Mouse (Mus musculus): ENCODE results near the gene Calhm5. TPM values are rescaled to one million over a fixed set of nuclear protein-coding genes. Genes with fewer than 3 reads are reported as not detected.

Calhm5 gene
- polyA plus RNA-seq, 1 experiment from 2014 or later: 0.05 TPM

- WGBS: 90% methylated on average over 13 of the region's 13 CpGs
- H3K27ac ChIP-seq: no peak overlapping the region
- H3K4me1 ChIP-seq: peaks cover 6% of the 10 kb centered on the region
- DNase-seq (ENCODE audit: low spot score): no peak
- H3K4me3 ChIP-seq: no peak overlapping the region
- no peaks in the 10 kb centered on the region for H3K27me3 ChIP-seq (ENCODE audit: low read depth, poor library complexity, severe bottlenecking)
- no peaks in the 10 kb centered on the region for H3K36me3 ChIP-seq
- no peaks in the 10 kb centered on the region for H3K9me3 ChIP-seq (replicated peaks)
Observed at GRCm38 (mm10) chr10:34110863-34111465, 14.6 kb upstream of the Calhm5 start.

DNA sequence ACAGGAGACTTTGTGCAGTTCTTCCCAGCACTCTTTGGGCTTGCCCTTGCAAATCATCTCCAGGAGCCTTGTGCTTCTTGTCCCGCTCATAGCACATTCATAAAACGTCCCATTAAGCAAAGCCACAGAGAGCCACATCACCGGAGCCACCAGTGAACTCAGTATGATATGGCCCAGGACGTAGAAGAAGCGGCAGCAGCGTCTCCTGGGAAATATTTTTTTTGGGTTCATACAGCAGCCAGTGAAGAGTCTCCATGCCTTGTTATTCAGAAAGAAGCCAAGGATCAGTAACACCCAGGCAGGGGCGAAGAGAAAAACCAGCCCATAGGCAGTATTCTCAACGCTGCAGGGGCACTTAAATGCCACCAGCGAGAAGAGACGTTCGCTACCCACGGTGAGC, 355 bp downstream of the Calhm5 start:
- Histone ChIP-seq H3K27ac (peak overlapping the region; percentile 37), H3K9me3 (replicated peaks) (no peaks in the 10 kb centered on the region), H3K4me3 (peak overlapping the region; percentile 11; the same call in 1 of the 2 replicates), H3K4me1 (0 out of 2 replicates have a peak, but pooled peaks cover 2% of the 10 kb centered on the region), H3K27me3 (ENCODE audit: low read depth, poor library complexity, severe bottlenecking) (no peaks in the 10 kb centered on the region), H3K36me3 (no peaks in the 10 kb centered on the region)
- DNase-seq (ENCODE audit: low spot score): no peak
- 70% methylated on average over 12 of the region's 12 CpGs for WGBS

DNA sequence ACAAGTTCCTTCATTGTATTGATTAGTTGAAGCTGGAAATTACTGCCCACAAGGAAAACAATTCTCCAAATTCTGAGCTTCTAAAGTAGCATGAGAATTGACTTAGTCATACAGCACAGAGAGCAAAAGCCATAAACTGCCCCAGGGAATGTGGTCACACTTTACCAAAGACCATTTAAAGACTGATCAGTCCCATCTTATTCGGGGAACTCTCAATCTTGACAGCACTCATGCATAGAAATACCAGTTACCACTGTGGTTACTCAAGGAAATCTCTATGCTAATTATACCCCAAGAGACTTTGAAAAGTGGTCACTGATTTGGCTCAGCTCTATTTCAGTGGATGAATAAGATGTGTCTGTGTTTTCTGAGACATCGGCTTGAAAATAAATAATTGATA, 1.2 kb downstream of the Calhm5 start:
- no peak overlapping the region for H3K27ac ChIP-seq
- 85% methylated on average over 2 of the region's 2 CpGs for WGBS

GRCm38 (mm10) chr10:34091888-34092287, 4.4 kb downstream of the Calhm5 start:
- 70% methylated on average over 5 of the region's 5 CpGs for WGBS

More for the DNA sequence above, 1.2 kb downstream of the Calhm5 start:
- Histone ChIP-seq H3K36me3 (no peaks in the 10 kb centered on the region), H3K9me3 (replicated peaks) (no peaks in the 10 kb centered on the region), H3K4me1 (0 out of 2 replicates have a peak, but pooled peaks cover 2% of the 10 kb centered on the region), H3K4me3 (no peak overlapping the region), H3K27me3 (ENCODE audit: low read depth, poor library complexity, severe bottlenecking) (no peaks in the 10 kb centered on the region)
- no peak for DNase-seq (ENCODE audit: low spot score)

GRCm38 (mm10) chr10:34090481-34090880, 5.8 kb downstream of the Calhm5 start:
- Histone ChIP-seq H3K27me3 (ENCODE audit: low read depth, poor library complexity, severe bottlenecking) (no peaks in the 10 kb centered on the region), H3K36me3 (no peaks in the 10 kb centered on the region), H3K27ac (no peak overlapping the region), H3K9me3 (replicated peaks) (no peaks in the 10 kb centered on the region), H3K4me3 (no peak overlapping the region), H3K4me1 (peaks cover 6% of the 10 kb centered on the region)
- no peak for DNase-seq (ENCODE audit: low spot score)
- WGBS: 91% methylated on average over 1 of the region's 1 CpGs

More at GRCm38 (mm10) chr10:34091888-34092287, 4.4 kb downstream of the Calhm5 start:
- H3K27ac ChIP-seq: no peak overlapping the region
- DNase-seq (ENCODE audit: low spot score): no peak
- H3K4me1 ChIP-seq: peaks cover 9% of the 10 kb centered on the region
- H3K4me3 ChIP-seq: no peak overlapping the region
- no peaks in the 10 kb centered on the region for H3K9me3 ChIP-seq (replicated peaks)
- H3K27me3 ChIP-seq (ENCODE audit: low read depth, poor library complexity, severe bottlenecking): no peaks in the 10 kb centered on the region
- H3K36me3 ChIP-seq: no peaks in the 10 kb centered on the region

DNA sequence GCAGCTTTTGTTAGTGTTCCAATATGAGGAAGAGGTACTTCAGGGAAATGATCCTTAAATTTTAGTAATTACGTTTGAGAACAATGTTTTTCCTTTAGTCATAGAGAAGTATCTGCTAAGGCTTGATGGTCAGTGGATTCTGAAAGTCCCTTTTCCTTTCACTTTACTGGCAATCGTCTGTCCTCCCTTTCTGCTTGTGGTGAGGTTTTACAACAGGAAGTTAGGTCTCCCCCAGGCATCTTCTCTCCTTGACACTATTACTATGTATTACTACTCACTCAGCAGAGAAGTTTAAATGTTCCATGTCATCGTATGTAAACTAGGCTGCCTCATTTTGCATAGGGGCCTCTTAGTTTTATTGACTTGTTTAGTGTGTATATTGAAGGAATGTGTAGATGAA, 6.8 kb downstream of the Calhm5 start:
- H3K36me3 ChIP-seq: no peaks in the 10 kb centered on the region
- H3K27ac ChIP-seq: no peak overlapping the region
- no peaks in the 10 kb centered on the region for H3K27me3 ChIP-seq (ENCODE audit: low read depth, poor library complexity, severe bottlenecking)
- WGBS: 72% methylated on average over 3 of the region's 3 CpGs
- peaks cover 6% of the 10 kb centered on the region for H3K4me1 ChIP-seq
- no peak overlapping the region for H3K4me3 ChIP-seq
- DNase-seq (ENCODE audit: low spot score): no peak
- H3K9me3 ChIP-seq (replicated peaks): no peaks in the 10 kb centered on the region

DNA sequence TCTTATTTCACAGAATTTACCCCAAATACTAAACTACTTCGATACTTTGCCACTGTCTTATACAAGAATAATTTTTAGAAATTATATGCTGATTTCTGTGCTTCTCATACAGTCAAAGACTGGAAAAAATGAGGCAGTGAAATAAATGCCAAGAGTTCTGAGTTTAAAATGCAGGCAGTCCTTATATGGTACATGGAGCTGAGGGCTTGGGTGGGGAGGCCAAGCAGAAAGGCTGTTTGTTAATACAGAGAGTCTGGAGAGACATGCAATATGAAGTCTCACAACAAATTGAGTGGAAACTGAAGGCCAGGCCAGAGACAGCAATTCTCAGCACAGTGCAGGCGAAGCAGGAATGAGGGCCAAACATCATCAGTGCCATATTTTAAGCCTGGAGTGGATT, 7.8 kb downstream of the Calhm5 start:
- DNase-seq (ENCODE audit: low spot score): no peak
- H3K4me3 ChIP-seq: no peak overlapping the region
- H3K9me3 ChIP-seq (replicated peaks): no peaks in the 10 kb centered on the region
- H3K36me3 ChIP-seq: no peaks in the 10 kb centered on the region
- no peaks in the 10 kb centered on the region for H3K27me3 ChIP-seq (ENCODE audit: low read depth, poor library complexity, severe bottlenecking)
- H3K27ac ChIP-seq: no peak overlapping the region
- peaks cover 6% of the 10 kb centered on the region for H3K4me1 ChIP-seq
- 94% methylated on average over 2 of the region's 2 CpGs for whole genome bisulfite sequencing

- DNase-seq (ENCODE audit: low spot score): no peak
- Histone ChIP-seq H3K27me3 (ENCODE audit: low read depth, poor library complexity, severe bottlenecking) (no peaks in the 10 kb centered on the region), H3K36me3 (no peaks in the 10 kb centered on the region), H3K9me3 (replicated peaks) (no peaks in the 10 kb centered on the region), H3K4me1 (peaks cover 6% of the 10 kb centered on the region), H3K27ac (no peak overlapping the region), H3K4me3 (no peak overlapping the region)
- 91% methylated on average over 1 of the region's 1 CpGs for WGBS
Observed at GRCm38 (mm10) chr10:34086514-34086913, 9.8 kb downstream of the Calhm5 start.

DNA sequence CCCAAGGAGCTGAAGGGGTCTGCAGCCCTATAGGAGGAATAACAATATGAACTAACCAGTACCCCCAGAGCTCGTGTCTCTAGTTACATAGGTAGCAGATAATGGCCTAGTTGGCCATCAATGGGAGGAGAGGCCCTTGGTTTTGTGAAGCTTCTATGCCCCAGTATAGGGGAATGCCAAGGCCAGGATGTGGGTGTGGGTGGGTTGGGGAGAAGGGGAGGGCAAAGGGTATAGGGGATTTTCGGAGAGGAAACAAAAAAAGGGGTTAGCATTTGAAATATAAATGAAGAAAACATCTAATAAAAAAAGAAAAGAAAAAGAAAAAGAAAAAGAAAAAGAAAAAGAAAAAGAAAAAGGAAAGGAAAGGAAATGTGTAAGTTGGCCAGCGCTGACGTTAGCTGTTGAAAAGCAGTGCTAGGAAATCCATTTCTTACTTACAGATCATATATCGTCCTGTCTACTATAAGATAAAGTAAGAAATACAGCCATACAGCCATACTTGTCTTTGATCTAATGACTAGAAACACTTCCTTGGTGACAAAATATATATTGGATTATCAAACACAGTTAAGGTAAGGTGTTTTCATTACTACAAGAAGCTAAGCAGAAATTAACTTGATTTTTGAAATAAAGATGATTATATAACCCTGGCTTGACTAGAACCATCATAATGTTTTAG, 21.7 kb downstream of the Calhm5 start:
- Histone ChIP-seq H3K27me3 (ENCODE audit: low read depth, poor library complexity, severe bottlenecking) (no peaks in the 10 kb centered on the region), H3K4me1 (peaks cover 4% of the 10 kb centered on the region; the same call in 1 of the 2 replicates), H3K9me3 (replicated peaks) (no peaks in the 10 kb centered on the region), H3K36me3 (no peaks in the 10 kb centered on the region), H3K27ac (no peak overlapping the region), H3K4me3 (no peak overlapping the region)
- WGBS: 84% methylated on average over 5 of the region's 5 CpGs
- DNase-seq (ENCODE audit: low spot score): no peak

- DNase-seq (ENCODE audit: low spot score): no peak
- no peak overlapping the region for H3K27ac ChIP-seq
- H3K36me3 ChIP-seq: no peaks in the 10 kb centered on the region
- peaks cover 4% of the 10 kb centered on the region; the same call in 1 of the 2 replicates for H3K4me1 ChIP-seq
- H3K4me3 ChIP-seq: no peak overlapping the region
- H3K9me3 ChIP-seq (replicated peaks): no peaks in the 10 kb centered on the region
- H3K27me3 ChIP-seq (ENCODE audit: low read depth, poor library complexity, severe bottlenecking): no peaks in the 10 kb centered on the region
- 75% methylated on average over 2 of the region's 2 CpGs for WGBS
Observed at GRCm38 (mm10) chr10:34071650-34072049, 24.7 kb downstream of the Calhm5 start.

DNA sequence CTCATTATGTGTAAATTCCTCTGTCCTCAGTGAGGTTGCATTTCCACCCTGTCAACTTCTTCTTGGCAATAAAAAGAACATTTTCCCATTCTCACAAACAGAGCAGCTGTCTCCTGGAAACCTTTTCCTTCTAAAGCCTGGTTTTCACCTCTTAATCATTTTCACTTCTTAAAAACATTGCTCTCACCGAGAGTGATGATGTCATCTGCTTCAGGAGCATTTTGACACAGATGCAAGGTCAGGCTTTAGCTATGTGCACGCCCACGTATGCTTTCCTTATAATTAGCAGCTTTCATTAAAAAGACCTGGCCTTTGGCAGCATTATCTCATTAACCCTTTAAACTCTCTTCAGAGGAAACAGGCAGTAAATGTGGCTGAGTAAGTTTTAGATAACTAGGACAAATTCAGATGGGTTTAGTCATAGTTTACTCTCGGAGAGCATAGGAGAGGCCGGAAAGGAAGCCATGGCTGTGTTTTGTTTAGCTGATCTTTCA, 25.3 kb downstream of the Calhm5 start:
- H3K9me3 ChIP-seq (replicated peaks): no peaks in the 10 kb centered on the region
- no peak overlapping the region for H3K4me3 ChIP-seq
- no peak overlapping the region for H3K27ac ChIP-seq
- no peaks in the 10 kb centered on the region for H3K36me3 ChIP-seq
- no peak for DNase-seq (ENCODE audit: low spot score)
- 48% methylated on average over 5 of the region's 5 CpGs for whole genome bisulfite sequencing
- peaks cover 4% of the 10 kb centered on the region; the same call in 1 of the 2 replicates for H3K4me1 ChIP-seq
- no peaks in the 10 kb centered on the region for H3K27me3 ChIP-seq (ENCODE audit: low read depth, poor library complexity, severe bottlenecking)

- 76% methylated on average over 1 of the region's 1 CpGs for WGBS
- H3K9me3 ChIP-seq (replicated peaks): no peaks in the 10 kb centered on the region
- no peak overlapping the region for H3K27ac ChIP-seq
- peaks cover 4% of the 10 kb centered on the region; the same call in 1 of the 2 replicates for H3K4me1 ChIP-seq
- H3K36me3 ChIP-seq: no peaks in the 10 kb centered on the region
- H3K4me3 ChIP-seq: no peak overlapping the region
- no peak for DNase-seq (ENCODE audit: low spot score)
- no peaks in the 10 kb centered on the region for H3K27me3 ChIP-seq (ENCODE audit: low read depth, poor library complexity, severe bottlenecking)
Observed at GRCm38 (mm10) chr10:34069606-34070005, 26.7 kb downstream of the Calhm5 start.

DNA sequence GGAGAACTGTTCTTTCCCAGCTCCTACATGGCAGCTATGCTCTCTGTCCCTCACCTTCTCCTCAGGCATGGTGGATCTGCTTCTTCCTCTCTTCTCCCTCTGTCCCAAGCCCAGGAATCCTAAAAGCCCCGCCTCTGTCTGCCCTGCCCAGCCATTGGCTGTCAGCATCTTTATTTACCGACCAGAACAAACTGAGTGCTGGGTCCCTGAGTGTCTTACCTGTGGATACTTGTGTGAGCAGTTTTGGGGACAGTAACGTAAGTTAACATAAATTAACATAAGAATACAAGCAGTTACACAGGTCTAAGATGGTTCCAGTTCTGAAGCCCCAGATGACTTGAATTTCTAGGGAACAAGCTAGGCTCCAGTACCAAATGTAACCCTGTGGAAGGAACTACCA, 29.7 kb downstream of the Calhm5 start:
- Histone ChIP-seq H3K9me3 (replicated peaks) (no peaks in the 10 kb centered on the region), H3K4me1 (peaks cover 4% of the 10 kb centered on the region; the same call in 1 of the 2 replicates), H3K27ac (no peak overlapping the region), H3K4me3 (no peak overlapping the region), H3K27me3 (ENCODE audit: low read depth, poor library complexity, severe bottlenecking) (no peaks in the 10 kb centered on the region), H3K36me3 (no peaks in the 10 kb centered on the region)
- 57% methylated on average over 3 of the region's 3 CpGs for WGBS
- no peak for DNase-seq (ENCODE audit: low spot score)
